Mouse (Mus musculus) kidney, embryonic 16.5 days (tissue): ENCODE results near the gene Sec24b. TPM values are rescaled to one million over a fixed set of nuclear protein-coding genes. Genes with fewer than 3 reads are reported as not detected.

ENCODE experiments used
- ATAC-seq: fragments of 200-750 bp; cut with Nextera tagmentation; 2 replicates; pipeline ENCODE4 v1.8.0; 2017; ENCODE audit warnings: moderate TSS enrichment; ENCODE audit not compliant: low FRiP score, low TSS enrichment
- H3K27ac ChIP-seq: fragments of 300-500 bp; sonication (generic); 2 replicates; pipeline ENCODE4 v1.5.1; 2014; ENCODE audit warnings: low read length
- H3K27me3 ChIP-seq: fragments of 300-500 bp; sonication (generic); 2 replicates; pipeline ENCODE4 v1.6.1; 2014; ENCODE audit warnings: low read length, control low read depth, mixed read lengths; ENCODE audit not compliant: insufficient read depth
- H3K36me3 ChIP-seq: fragments of 300-500 bp; sonication (generic); 2 replicates; pipeline ENCODE4 v1.6.1; 2014; ENCODE audit warnings: low read length, control low read depth, mixed read lengths; ENCODE audit not compliant: insufficient read depth
- H3K4me1 ChIP-seq: fragments of 300-500 bp; sonication (generic); 2 replicates; pipeline ENCODE4 v1.6.1; 2014; ENCODE audit warnings: low read length, control low read depth, mixed read lengths; ENCODE audit not compliant: insufficient read depth
- H3K4me2 ChIP-seq: fragments of 300-500 bp; sonication (generic); replicated peaks from 2 replicates; pipeline ENCODE4 v1.6.1; 2014; ENCODE audit warnings: low read depth, low read length
- H3K4me3 ChIP-seq: fragments of 300-500 bp; sonication (generic); 2 replicates; pipeline ENCODE4 v1.5.1; 2014; ENCODE audit warnings: mild to moderate bottlenecking, low read length
- H3K9ac ChIP-seq: fragments of 300-500 bp; sonication (generic); replicated peaks from 2 replicates; pipeline ENCODE4 v1.6.1; 2014; ENCODE audit warnings: low read length
- H3K9me3 ChIP-seq: fragments of 300-500 bp; sonication (generic); 2 replicates; pipeline ENCODE4 v1.6.1; 2016; ENCODE audit warnings: low read length, control low read depth
- WGBS: fragments of 180-500 bp; shearing (Covaris S2); extraction: QIAGEN DNeasy Blood & Tissue Kit; methylation state at CpG from one replicate; pipeline ENCODE4 v1.1.7; 2014; 5-methylcytosine and 5-hydroxymethylcytosine counted together
- polyA plus RNA-seq: library from polyadenylated mRNA; unstranded; fragments of >200 nt; fragmentation: Nextera tagmentation; extraction: Ambion mirVana; gene quantifications from 2 replicates; pipeline ENCODE4 v1.2.1, GENCODE M21; 2015

Sec24b gene
- polyA plus RNA-seq, 1 experiment from 2014 or later: 35.3 TPM

DNA sequence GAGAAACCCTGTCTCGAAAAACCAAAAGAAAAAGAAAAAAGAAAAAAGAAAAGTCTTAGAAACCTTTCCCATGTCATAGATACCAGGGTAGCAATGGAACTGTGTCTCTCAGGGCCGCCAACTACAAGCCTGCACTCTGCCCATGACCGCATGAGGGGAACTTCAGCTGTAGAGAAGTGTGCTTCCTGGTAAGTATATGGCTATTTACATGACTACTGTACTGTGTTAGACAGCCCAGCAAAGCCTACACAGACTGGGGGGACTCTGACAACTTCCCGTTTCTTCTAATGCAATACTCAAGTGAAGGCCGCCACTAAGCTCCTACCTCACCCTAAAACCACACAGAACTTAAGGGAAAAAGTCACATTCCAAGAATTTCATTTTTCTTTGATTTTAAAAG, 76.6 kb downstream of the Sec24b start:
- no peak overlapping the region for H3K27ac ChIP-seq
- H3K27me3 ChIP-seq: no peaks in the 10 kb centered on the region
- no peak for ATAC-seq
- H3K9me3 ChIP-seq: no peaks in the 10 kb centered on the region
- H3K4me2 ChIP-seq: no peak overlapping the region
- H3K9ac ChIP-seq: no peak overlapping the region
- H3K4me1 ChIP-seq: no peaks in the 10 kb centered on the region
- WGBS: 94% methylated on average over 5 of the region's 5 CpGs
- no peak overlapping the region for H3K4me3 ChIP-seq
- H3K36me3 ChIP-seq: peaks cover 74% of the 10 kb centered on the region

DNA sequence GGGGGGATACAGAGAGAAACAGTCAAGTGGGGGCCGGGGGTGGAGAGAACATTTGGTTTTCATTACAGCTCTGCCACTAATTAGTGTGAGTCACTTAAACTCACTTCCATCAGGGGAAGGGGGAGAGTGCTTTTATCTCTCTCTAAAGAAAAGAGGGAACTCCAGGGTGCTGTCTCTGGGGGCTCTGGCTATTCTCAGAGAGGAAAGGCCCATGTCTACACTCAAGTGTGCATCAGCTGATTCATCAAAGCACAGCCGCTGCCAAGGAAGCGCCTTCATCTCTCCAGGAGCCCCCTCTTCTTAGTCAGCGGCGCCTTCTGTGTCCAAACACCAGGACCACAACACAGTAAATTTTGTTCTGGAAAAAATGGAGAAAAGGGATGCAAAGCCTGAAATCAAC, 79.1 kb downstream of the Sec24b start:
- Histone ChIP-seq H3K9me3 (no peaks in the 10 kb centered on the region), H3K4me1 (no peaks in the 10 kb centered on the region), H3K27me3 (no peaks in the 10 kb centered on the region), H3K27ac (no peak overlapping the region), H3K36me3 (peaks cover 49% of the 10 kb centered on the region), H3K9ac (no peak overlapping the region), H3K4me3 (no peak overlapping the region), H3K4me2 (no peak overlapping the region)
- no peak for ATAC-seq
- WGBS: 58% methylated on average over 5 of the region's 5 CpGs

DNA sequence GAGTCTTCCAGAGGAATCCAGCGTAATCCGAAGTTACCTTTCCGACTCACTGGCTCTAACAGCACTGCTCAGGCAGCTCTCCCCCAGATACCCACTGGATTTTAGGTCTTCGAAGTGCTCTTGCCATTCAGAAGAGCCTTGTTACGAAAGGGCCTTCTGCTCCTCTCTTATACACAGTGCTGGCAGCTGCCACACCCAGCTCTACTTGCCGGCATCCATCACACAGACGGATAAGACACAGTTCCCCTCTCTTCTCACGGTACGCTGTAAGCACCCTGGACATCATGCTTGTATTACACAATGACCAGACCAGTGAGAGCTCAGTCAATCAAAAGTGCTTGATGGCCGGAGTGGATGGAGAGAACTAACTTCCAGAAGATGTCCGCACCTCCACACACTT, 79.6 kb downstream of the Sec24b start:
- H3K4me3 ChIP-seq: no peak overlapping the region
- no peak overlapping the region for H3K4me2 ChIP-seq
- 88% methylated on average over 11 of the region's 11 CpGs for WGBS
- H3K9me3 ChIP-seq: no peaks in the 10 kb centered on the region
- H3K4me1 ChIP-seq: no peaks in the 10 kb centered on the region
- no peaks in the 10 kb centered on the region for H3K27me3 ChIP-seq
- no peak overlapping the region for H3K9ac ChIP-seq
- ATAC-seq: no peak
- no peak overlapping the region for H3K27ac ChIP-seq
- peaks cover 44% of the 10 kb centered on the region for H3K36me3 ChIP-seq

DNA sequence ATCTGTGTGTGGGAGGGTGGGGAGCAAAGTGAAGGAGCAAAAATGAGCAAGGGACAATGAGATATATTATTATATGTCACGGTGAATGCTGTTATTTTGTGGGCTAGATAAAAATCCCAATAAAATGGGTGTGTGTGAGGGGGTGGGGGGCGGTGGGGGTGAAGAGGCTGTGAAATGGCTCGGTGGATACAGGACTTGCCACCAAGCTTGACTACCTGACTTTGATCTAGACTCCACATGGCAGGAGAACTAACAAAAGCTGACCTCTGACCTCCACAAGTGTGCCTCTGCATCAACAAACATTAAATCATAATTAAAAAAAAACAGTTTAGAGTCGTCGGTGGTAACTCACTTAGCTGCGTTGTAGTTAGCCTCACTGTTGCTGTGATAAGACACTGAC, 81.8 kb downstream of the Sec24b start:
- no peak overlapping the region for H3K9ac ChIP-seq
- no peak overlapping the region for H3K4me2 ChIP-seq
- H3K9me3 ChIP-seq: no peaks in the 10 kb centered on the region
- no peaks in the 10 kb centered on the region for H3K27me3 ChIP-seq
- no peaks in the 10 kb centered on the region for H3K4me1 ChIP-seq
- H3K27ac ChIP-seq: no peak overlapping the region
- H3K36me3 ChIP-seq: peaks cover 26% of the 10 kb centered on the region
- WGBS: 22% methylated on average over 6 of the region's 6 CpGs
- ATAC-seq: no peak
- H3K4me3 ChIP-seq: no peak overlapping the region

DNA sequence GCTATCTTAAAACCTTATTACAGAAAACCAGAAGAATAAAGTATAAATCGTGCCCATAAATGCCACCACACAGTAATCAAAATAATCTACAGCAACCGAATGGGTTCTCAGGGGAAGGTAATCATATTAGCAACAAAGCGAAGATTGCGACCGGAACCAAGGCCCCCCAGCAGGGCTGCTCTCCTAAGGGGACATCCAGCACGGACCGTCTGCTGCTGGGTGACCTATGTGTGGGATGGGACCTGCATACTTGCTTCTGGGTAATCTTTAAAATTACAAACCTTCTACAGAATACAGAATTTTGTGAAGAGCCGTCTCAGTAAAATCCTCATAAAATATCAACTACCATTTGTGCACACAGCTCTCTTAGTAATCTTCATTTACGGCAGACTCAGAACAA, 82.6 kb downstream of the Sec24b start:
- no peak for ATAC-seq
- no peaks in the 10 kb centered on the region for H3K4me1 ChIP-seq
- no peak overlapping the region for H3K4me2 ChIP-seq
- no peak overlapping the region for H3K4me3 ChIP-seq
- no peaks in the 10 kb centered on the region for H3K9me3 ChIP-seq
- peaks cover 20% of the 10 kb centered on the region for H3K36me3 ChIP-seq
- no peak overlapping the region for H3K27ac ChIP-seq
- WGBS: 75% methylated on average over 9 of the region's 9 CpGs
- no peaks in the 10 kb centered on the region for H3K27me3 ChIP-seq
- no peak overlapping the region for H3K9ac ChIP-seq

DNA sequence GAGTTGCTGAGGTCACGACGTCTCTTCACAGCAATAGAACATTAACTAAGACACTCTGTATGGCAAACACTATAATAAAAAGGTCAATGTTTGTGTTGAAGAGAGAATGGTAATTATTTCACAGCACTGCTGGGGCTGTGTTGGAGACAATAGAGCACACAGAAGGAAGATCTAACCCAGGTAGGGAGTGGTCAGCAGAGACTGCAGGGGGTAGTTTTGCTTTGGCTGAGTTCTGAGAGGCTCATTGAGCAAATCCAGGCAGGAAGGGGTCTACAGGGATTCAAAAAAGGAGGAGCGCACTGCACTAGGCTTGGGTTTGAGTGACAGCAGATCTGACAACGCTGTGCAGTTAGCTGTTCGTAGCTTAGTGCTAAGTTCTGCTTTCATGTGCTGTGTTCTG, 85.0 kb downstream of the Sec24b start:
- no peaks in the 10 kb centered on the region for H3K36me3 ChIP-seq
- peaks cover 4% of the 10 kb centered on the region; the same call in 1 of the 2 replicates for H3K27me3 ChIP-seq
- no peak overlapping the region for H3K9ac ChIP-seq
- 92% methylated on average over 5 of the region's 5 CpGs for WGBS
- no peak overlapping the region for H3K4me3 ChIP-seq
- ATAC-seq: no peak
- no peaks in the 10 kb centered on the region for H3K4me1 ChIP-seq
- H3K27ac ChIP-seq: no peak overlapping the region
- H3K9me3 ChIP-seq: no peaks in the 10 kb centered on the region
- no peak overlapping the region for H3K4me2 ChIP-seq

DNA sequence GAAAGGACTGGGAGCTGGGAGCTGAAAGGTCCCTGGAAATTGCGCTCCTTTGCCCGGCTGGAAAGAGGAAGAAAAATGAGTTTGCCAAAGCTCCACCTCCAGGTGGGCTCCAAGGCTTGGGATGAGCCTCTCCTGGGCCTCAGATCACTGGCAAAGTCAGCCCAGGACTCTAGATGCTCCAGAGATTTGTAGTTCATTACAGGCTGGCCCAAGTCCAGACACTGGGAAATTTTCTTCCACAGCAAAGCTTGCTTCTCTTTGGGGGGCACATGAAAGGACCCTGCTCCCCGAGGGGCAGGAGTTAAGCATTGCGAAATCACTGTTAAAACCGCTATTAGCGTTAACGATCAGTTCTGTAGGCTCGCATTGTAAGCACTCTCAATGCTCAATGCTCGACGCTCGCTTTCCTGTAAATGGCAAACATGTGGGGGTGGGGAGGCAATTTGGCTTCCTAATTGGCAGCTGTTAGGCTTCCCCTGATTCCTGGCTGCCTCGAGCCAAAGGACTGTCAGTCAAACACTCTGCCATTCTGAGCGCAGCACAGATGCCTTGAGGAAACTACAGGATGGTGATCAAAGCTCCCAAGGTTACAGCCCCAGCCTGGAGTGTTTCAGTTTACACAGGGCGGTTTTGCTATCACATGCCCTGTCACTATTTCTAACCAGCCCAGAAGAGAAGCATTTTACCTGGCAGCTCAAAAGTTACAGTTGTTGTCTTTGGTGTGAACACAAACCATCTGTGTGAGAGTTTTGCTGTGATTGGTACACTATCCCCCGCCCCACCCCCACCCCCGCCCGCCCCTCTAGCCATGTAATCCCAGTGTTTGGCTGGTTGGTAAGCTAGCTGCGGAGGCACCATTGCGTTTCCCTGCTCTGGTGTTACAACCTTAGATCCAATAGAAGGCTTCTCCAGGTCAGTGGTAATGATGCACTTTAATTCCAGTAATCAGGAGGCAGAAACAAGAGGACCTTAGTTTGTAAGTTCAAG, 90.5 kb downstream of the Sec24b start:
- peaks cover 18% of the 10 kb centered on the region for H3K4me1 ChIP-seq
- H3K9ac ChIP-seq: peak overlapping the region; percentile 61; the same call in 1 of the 2 replicates
- H3K4me2 ChIP-seq: peak overlapping the region; percentile 93
- H3K36me3 ChIP-seq: no peaks in the 10 kb centered on the region
- peaks cover 23% of the 10 kb centered on the region for H3K27me3 ChIP-seq
- 9% methylated on average over 19 of the region's 19 CpGs for WGBS
- ATAC-seq: peak; percentile 64
- H3K27ac ChIP-seq: no peak overlapping the region
- no peaks in the 10 kb centered on the region for H3K9me3 ChIP-seq
- peak overlapping the region; percentile 57 for H3K4me3 ChIP-seq

DNA sequence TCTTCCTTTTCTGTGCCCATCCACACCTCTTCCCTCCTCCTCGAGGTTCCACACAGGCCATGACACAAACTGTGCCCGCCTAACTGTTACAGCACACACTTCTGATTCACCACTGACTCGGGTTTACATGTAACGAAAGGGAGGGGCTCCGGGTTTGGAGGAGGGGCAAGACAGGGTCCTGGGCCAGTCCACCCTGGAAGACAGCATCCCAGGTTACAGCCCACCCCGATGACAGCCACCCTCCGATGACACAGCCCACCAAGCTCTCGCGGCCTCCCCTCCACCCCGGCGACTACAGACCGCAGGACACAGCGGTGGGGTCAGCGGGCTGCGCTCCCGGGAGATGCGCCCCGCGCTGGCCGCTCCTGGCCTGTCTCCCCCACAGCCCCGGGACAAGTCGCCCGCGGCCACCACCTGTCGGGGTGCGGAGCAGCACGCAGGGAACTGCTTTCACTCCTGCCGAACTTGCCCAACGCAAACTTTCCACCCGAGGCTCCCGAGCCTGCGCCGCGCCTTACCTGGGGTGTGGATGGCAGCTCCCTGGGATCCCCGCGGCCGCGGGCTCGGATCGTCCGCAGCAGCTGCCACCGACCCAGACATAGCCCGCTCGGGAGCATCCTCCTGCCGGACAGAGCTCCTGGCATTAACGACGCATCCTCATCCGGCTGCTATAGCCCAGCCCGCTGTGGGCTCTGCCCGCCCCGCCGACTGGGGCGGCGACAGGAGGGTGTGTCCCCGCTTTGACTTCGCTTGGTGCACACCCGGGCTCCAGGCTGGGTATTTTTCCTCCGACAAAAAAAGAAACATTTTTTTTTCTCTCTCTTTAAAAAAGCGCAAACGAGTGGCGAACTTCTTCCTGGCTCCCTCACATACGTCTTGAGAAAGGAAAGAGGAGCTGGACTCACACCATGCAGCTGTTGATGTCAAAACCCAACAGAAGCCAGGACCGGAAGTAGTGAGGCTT, 91.6 kb downstream of the Sec24b start, which contains the start of gene Mcub:
Mcub (minus strand) TSS at position 775 of the 964 bp plus-strand sequence.
- under 1% methylated on average over 63 of the region's 63 CpGs for WGBS
- peak within 1 kb of the TSS; percentile 93 for H3K4me2 ChIP-seq
- peak; percentile 90 for ATAC-seq
- H3K9ac ChIP-seq: peak within 1 kb of the TSS; percentile 61
- H3K27me3 ChIP-seq: peaks cover 23% of the 10 kb centered on the region
- peak within 1 kb of the TSS; percentile 57 for H3K4me3 ChIP-seq
- H3K9me3 ChIP-seq: no peaks in the 10 kb centered on the region
- no peaks in the 10 kb centered on the region for H3K36me3 ChIP-seq
- no peak within 1 kb of the TSS for H3K27ac ChIP-seq
- H3K4me1 ChIP-seq: peaks cover 18% of the 10 kb centered on the region

DNA sequence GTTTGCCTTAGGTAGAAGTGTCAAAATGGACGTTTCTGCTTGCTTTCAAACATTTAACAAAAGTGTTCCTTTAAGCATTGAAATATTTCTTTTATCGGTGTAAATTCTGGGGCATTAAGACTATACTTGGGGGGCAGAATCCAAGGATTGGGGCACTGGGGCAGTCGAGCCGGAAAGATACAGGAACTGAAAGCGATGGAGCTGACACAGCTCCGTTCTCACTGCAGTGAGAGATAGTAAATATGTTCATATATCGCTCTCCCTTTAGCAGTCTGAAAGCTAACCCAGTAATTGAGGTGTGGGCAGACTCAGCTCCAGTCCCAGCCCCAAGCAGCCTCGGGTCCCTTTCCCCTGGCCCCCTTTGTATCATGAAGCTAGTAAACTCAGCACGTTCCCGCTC, 92.3 kb downstream of the Sec24b start:
- WGBS: 35% methylated on average over 10 of the region's 10 CpGs
- Histone ChIP-seq H3K4me3 (peak overlapping the region; percentile 57), H3K9ac (no peak overlapping the region), H3K4me2 (peak overlapping the region; percentile 93), H3K4me1 (peaks cover 18% of the 10 kb centered on the region), H3K27me3 (peaks cover 23% of the 10 kb centered on the region), H3K9me3 (no peaks in the 10 kb centered on the region), H3K36me3 (no peaks in the 10 kb centered on the region), H3K27ac (no peak overlapping the region)
- ATAC-seq: peak; percentile 25; the same call in 1 of the 2 replicates
